ENCODE assay signal across 22 mouse cellular contexts in genomic region chr5:112291866-112292265, GRCm38 (mm10). TPM values are rescaled to one million over a fixed set of nuclear protein-coding genes. Genes with fewer than 3 reads are reported as not detected.
A peak's percentile ranks its signal among the peaks of the same experiment; 100 is the strongest.
DNase-seq lines count a peak whose midpoint lies in the region; ATAC-seq and TF ChIP-seq lines count a peak whose summit lies in the region.
"Had no signal": no experiment of that assay in that cellular context is flagged by ENCODE, and none has a peak within 500 bp of the region (broad histone marks: within the 10 kb centered on the region; RNA-seq: fewer than 3 reads in every experiment).

No protein-coding gene starts in this region.

- no peaks in the 10 kb centered on the region for H3K9me3 ChIP-seq in liver, embryonic 12.5 days (replicated peaks)
- no peaks in the 10 kb centered on the region for H3K9me3 ChIP-seq in liver, embryonic 11.5 days (ENCODE audit: control insufficient read depth, low read length)
- H3K9me3 ChIP-seq: forebrain, embryonic 12.5 days; hindbrain, embryonic 15.5 days; midbrain, embryonic 15.5 days; neural tube, embryonic 15.5 days had no signal

- no peak for ATAC-seq in liver, embryonic 12.5 days
- ATAC-seq in liver, embryonic 11.5 days (replicated peaks; ENCODE audit: low FRiP score) = no peak
- ATAC-seq: intestine, embryonic 16.5 days; midbrain, embryonic 15.5 days had no signal

- H3K4me3 ChIP-seq in gastrocnemius, adult 2 months = no peak overlapping the region; the same call in 1 of the 2 replicates
- H3K4me3 ChIP-seq in liver, embryonic 12.5 days = no peak overlapping the region
- H3K4me3 ChIP-seq in liver, embryonic 11.5 days (ENCODE audit: low read depth, low read length) = no peak overlapping the region
- H3K4me3 ChIP-seq: forebrain, embryonic 12.5 days; heart, adult 2 months; hindbrain, embryonic 15.5 days; left cerebral cortex, adult 2 months; midbrain, embryonic 15.5 days; myocyte; neural tube, embryonic 15.5 days had no signal

- peaks cover 1% of the 10 kb centered on the region; the same call in 1 of the 2 replicates for H3K36me3 ChIP-seq in liver, embryonic 12.5 days
- H3K36me3 ChIP-seq in liver, embryonic 11.5 days (ENCODE audit: control insufficient read depth, insufficient read depth, low read length) = no peaks in the 10 kb centered on the region
- H3K36me3 ChIP-seq: forebrain, embryonic 12.5 days; hindbrain, embryonic 15.5 days; midbrain, embryonic 15.5 days; neural tube, embryonic 15.5 days had no signal

- DNase-seq in gastrocnemius, adult 2 months = no peak
- DNase-seq in gastrocnemius, postnatal 14 days = no peak
- DNase-seq in liver, embryonic 11.5 days (ENCODE audit: low spot score) = no peak
- DNase-seq in B cell, adult 2 months = peak; percentile 71 to 75
- peak; percentile 77 to 79 for DNase-seq in natural killer cell, adult 2 months (ENCODE audit: low spot score in 2 of 2)
- DNase-seq in embryo, embryonic 10 days (ENCODE audit: low spot score) = no peak
- DNase-seq: cerebellum, adult 11 months; gastrocnemius, postnatal 10 days; heart, postnatal 36 days; lung, postnatal 10 days; right cerebral cortex, postnatal 14 days had no signal

- H3K27ac ChIP-seq in gastrocnemius, adult 2 months = peak overlapping the region; percentile 16; the same call in 1 of the 2 replicates
- H3K27ac ChIP-seq in liver, embryonic 12.5 days = 0 out of 2 replicates have a peak overlapping the region, but pooled peaks have one; percentile 13
- no peak overlapping the region for H3K27ac ChIP-seq in liver, embryonic 11.5 days (ENCODE audit: low read depth, low read length)
- H3K27ac ChIP-seq: forebrain, embryonic 12.5 days; hindbrain, embryonic 15.5 days; left cerebral cortex, adult 2 months; liver, embryonic 14.5 days; midbrain, embryonic 15.5 days; neural tube, embryonic 15.5 days had no signal

- no peak for TF ChIP-seq CTCF in gastrocnemius, adult 2 months (IDR thresholded peaks at IDR 0.05)

- H3K4me1 ChIP-seq in liver, embryonic 12.5 days = peaks cover 96% of the 10 kb centered on the region
- peaks cover 59% of the 10 kb centered on the region for H3K4me1 ChIP-seq in liver, embryonic 11.5 days (replicated peaks; ENCODE audit: control insufficient read depth, insufficient read depth, low read length)

- no peak overlapping the region for H3K4me2 ChIP-seq in liver, embryonic 12.5 days
- no peak overlapping the region for H3K4me2 ChIP-seq in liver, embryonic 11.5 days
- H3K4me2 ChIP-seq: forebrain, embryonic 12.5 days; hindbrain, embryonic 15.5 days; midbrain, embryonic 15.5 days; neural tube, embryonic 15.5 days had no signal

- intact Hi-C loops in gastrocnemius, adult 2 months (cut with DNase I) = loop anchor here (2.0 to 5.0 kb wide), 2 partner anchors 15 to 40 kb away; partner anchors contain the start of genes Cryba4 and Tpst2
- intact Hi-C loops in gastrocnemius, postnatal 14 days (cut with DNase I; ENCODE audit: low total_unique reads) = no loop called here

- WGBS in liver, embryonic 12.5 days (ENCODE audit: insufficient replicate concordance) = 73% methylated on average over 5 of the region's 5 CpGs
- WGBS in liver, embryonic 11.5 days = 87% methylated on average over 5 of the region's 5 CpGs

- no peaks in the 10 kb centered on the region for H3K27me3 ChIP-seq in liver, embryonic 12.5 days (replicated peaks)
- H3K27me3 ChIP-seq in liver, embryonic 11.5 days (replicated peaks; ENCODE audit: control insufficient read depth, insufficient read depth, low read length) = no peaks in the 10 kb centered on the region
- H3K27me3 ChIP-seq: forebrain, embryonic 12.5 days; hindbrain, embryonic 15.5 days; midbrain, embryonic 15.5 days; neural tube, embryonic 15.5 days had no signal

- H3K9ac ChIP-seq in liver, embryonic 12.5 days = no peak overlapping the region
- H3K9ac ChIP-seq in liver, embryonic 11.5 days (ENCODE audit: low read depth, low read length) = no peak overlapping the region
- H3K9ac ChIP-seq: forebrain, embryonic 12.5 days; hindbrain, embryonic 15.5 days; liver, embryonic 14.5 days; midbrain, embryonic 15.5 days; neural tube, embryonic 15.5 days had no signal

RNA-seq across cellular contexts. Expression of gene Tpst2, which starts 15.4 kb away (rescaled TPM):
- 10 to 100 TPM; 12.6 to 25.4 TPM for total RNA-seq in gastrocnemius, adult 2 months (2021)
- 10 to 100 TPM; 17.4 to 23.4 TPM for total RNA-seq in gastrocnemius, postnatal 14 days (2021)
- 40.5 and 45.1 TPM in 2 replicates for polyA plus RNA-seq in liver, embryonic 12.5 days (2016; fragmentation: Nextera tagmentation; extraction: Ambion mirVana)
- polyA plus RNA-seq in liver, embryonic 11.5 days (2014; fragmentation: Nextera tagmentation; extraction: Ambion mirVana) = 66.0 and 66.7 TPM in 2 replicates

RNA-seq across cellular contexts. Expression of gene Tfip11, which starts 34.3 kb away (rescaled TPM):
- 10 to 100 TPM; 10.6 to 15.5 TPM for total RNA-seq in gastrocnemius, adult 2 months (2021)
- 10 to 100 TPM; 12.0 to 13.2 TPM for total RNA-seq in gastrocnemius, postnatal 14 days (2021)
- polyA plus RNA-seq in liver, embryonic 12.5 days (2016; fragmentation: Nextera tagmentation; extraction: Ambion mirVana) = 19.7 and 20.7 TPM in 2 replicates
- 24.5 and 30.5 TPM in 2 replicates for polyA plus RNA-seq in liver, embryonic 11.5 days (2014; fragmentation: Nextera tagmentation; extraction: Ambion mirVana)

RNA-seq across cellular contexts. Expression of gene Crybb1, which starts 36.3 kb away (rescaled TPM):
- total RNA-seq in gastrocnemius, adult 2 months (2021) = 1 to 10 TPM; 1.6 to 3.7 TPM
- total RNA-seq in gastrocnemius, postnatal 14 days (2021) = 1 to 10 TPM; 1.9 to 2.0 TPM
- 0.15 and 0.16 TPM in 2 replicates for polyA plus RNA-seq in liver, embryonic 12.5 days (2016; fragmentation: Nextera tagmentation; extraction: Ambion mirVana)
- 0.31 and 0.45 TPM in 2 replicates for polyA plus RNA-seq in liver, embryonic 11.5 days (2014; fragmentation: Nextera tagmentation; extraction: Ambion mirVana)
- total RNA-seq: megakaryocyte progenitor cell, adult 5-6 weeks had no signal

RNA-seq across cellular contexts. Expression of gene Cryba4, which starts 39.5 kb away (rescaled TPM):
- total RNA-seq in gastrocnemius, adult 2 months (2021) = under 1 TPM in 1 of 2 experiments, not detected in 1; 0.86 TPM
- under 1 TPM; 0.42 to 0.68 TPM for total RNA-seq in gastrocnemius, postnatal 14 days (2021)
- polyA plus RNA-seq in liver, embryonic 12.5 days (2016; fragmentation: Nextera tagmentation; extraction: Ambion mirVana) = 0.73 and 0.77 TPM in 2 replicates
- polyA plus RNA-seq in liver, embryonic 11.5 days (2014; fragmentation: Nextera tagmentation; extraction: Ambion mirVana) = 0.84 and 1.3 TPM in 2 replicates
- total RNA-seq: megakaryocyte progenitor cell, adult 5-6 weeks had no signal

RNA-seq across cellular contexts. Expression of gene Srrd, which starts 51.0 kb away (rescaled TPM):
- 1 to 10 TPM; 4.2 to 5.6 TPM for total RNA-seq in gastrocnemius, adult 2 months (2021)
- 1 to 10 TPM; 3.2 to 3.3 TPM for total RNA-seq in gastrocnemius, postnatal 14 days (2021)
- polyA plus RNA-seq in liver, embryonic 12.5 days (2016; fragmentation: Nextera tagmentation; extraction: Ambion mirVana) = 23.1 and 26.1 TPM in 2 replicates
- 35.3 and 36.5 TPM in 2 replicates for polyA plus RNA-seq in liver, embryonic 11.5 days (2014; fragmentation: Nextera tagmentation; extraction: Ambion mirVana)

Comparison
In these comparisons a context has a peak if more than half of its experiments do, and no peak if none do; other contexts are left out.
1. DNase-seq: peak in B cell, adult 2 months (2 of 2) and natural killer cell, adult 2 months (2 of 2); none in gastrocnemius, adult 2 months (single experiment), gastrocnemius, postnatal 14 days (single experiment), liver, embryonic 11.5 days (single experiment) and embryo, embryonic 10 days (single experiment).